Mouse (Mus musculus) T-cell, adult 66 days (primary cell): Measurements from ENCODE around the gene Upp1. TPM values are rescaled to one million over a fixed set of nuclear protein-coding genes. Genes with fewer than 3 reads are reported as not detected.

Experiments
- total RNA-seq, 2 experiments: library from RNA; stranded (reverse); gene quantifications; 3 replicates in 1 of 2; 4 replicates in 1 of 2; pipeline ENCODE4 v1.2.4; 2023

The Upp1 gene
- total RNA-seq, result not detected

DNA sequence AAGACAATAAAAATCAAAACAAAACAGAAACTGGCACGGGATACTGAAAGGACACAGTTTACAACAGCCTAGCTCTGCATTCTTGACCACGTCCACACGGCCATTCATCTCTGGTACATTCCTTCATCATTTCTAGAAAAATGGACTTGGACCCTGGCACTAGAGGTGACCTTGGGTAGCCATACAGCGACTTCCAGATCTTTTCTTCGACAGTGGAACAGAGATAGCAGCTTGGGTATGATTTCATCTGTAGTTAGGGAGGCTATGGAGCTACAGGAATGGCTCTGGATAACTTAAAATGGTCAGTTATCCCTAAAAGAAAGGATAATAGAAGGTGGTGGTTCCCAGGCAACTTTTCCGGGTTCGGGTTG, at the start of gene Upp1:
Gene Upp1 (plus strand): TSS at position 54 of the 371 bp plus-strand sequence.

Other genes starting within 250 kb of the Upp1 start
- under 1 TPM; 0.12 TPM for gene Pkd1l1, start 144.8 kb upstream of the Upp1 start, total RNA-seq
- 10 to 100 TPM in 1 of 2 experiments, 1 to 10 TPM in 1; 9.7 to 14.6 TPM for gene Hus1, start 106.9 kb upstream of the Upp1 start, total RNA-seq
- gene Gm11992, start 69.5 kb upstream of the Upp1 start, total RNA-seq, result not detected
- gene Sun3, start 69.1 kb upstream of the Upp1 start, total RNA-seq, result not detected
- under 1 TPM; 0.03 to 0.06 TPM for gene Abca13, start 73.8 kb downstream of the Upp1 start, total RNA-seq